Mouse (Mus musculus) lung, embryonic 14.5 days (tissue): ENCODE results near the gene Krtap9-3. TPM values are rescaled to one million over a fixed set of nuclear protein-coding genes. Genes with fewer than 3 reads are reported as not detected.

ENCODE experiments used
- ATAC-seq: fragments of 200-750 bp; cut with Nextera tagmentation; 2 replicates; pipeline ENCODE4 v1.8.0; 2017; ENCODE audit warnings: mild to moderate bottlenecking, moderate TSS enrichment, moderate library complexity; ENCODE audit not compliant: insufficient read depth
- DNase-seq: peaks from one replicate; pipeline ENCODE4 v3.0.0-alpha.2; 2015
- H3K27ac ChIP-seq: fragments of 300-500 bp; sonication (generic); 2 replicates; pipeline ENCODE4 v1.5.1; 2014; ENCODE audit warnings: low read depth, mild to moderate bottlenecking, moderate library complexity
- H3K27me3 ChIP-seq: fragments of 300-500 bp; sonication (generic); 2 replicates; pipeline ENCODE4 v1.6.1; 2014; ENCODE audit warnings: low read length, control low read depth; ENCODE audit not compliant: insufficient read depth
- H3K36me3 ChIP-seq: fragments of 300-500 bp; sonication (generic); 2 replicates; pipeline ENCODE4 v1.6.1; 2014; ENCODE audit warnings: control low read depth; ENCODE audit not compliant: insufficient read depth
- H3K4me1 ChIP-seq: fragments of 300-500 bp; sonication (generic); 2 replicates; pipeline ENCODE4 v1.6.1; 2014; ENCODE audit warnings: antibody characterized with exemption, control low read depth; ENCODE audit not compliant: insufficient read depth
- H3K4me2 ChIP-seq: fragments of 300-500 bp; sonication (generic); 2 replicates; pipeline ENCODE4 v1.6.1; 2014; ENCODE audit warnings: mild to moderate bottlenecking
- H3K4me3 ChIP-seq: fragments of 300-500 bp; sonication (generic); 2 replicates; pipeline ENCODE4 v1.5.1; 2014; ENCODE audit warnings: low read depth, low read length
- H3K9ac ChIP-seq: fragments of 300-500 bp; sonication (generic); 2 replicates; pipeline ENCODE4 v1.6.1; 2014
- H3K9me3 ChIP-seq: fragments of 300-500 bp; sonication (generic); 2 replicates; pipeline ENCODE4 v1.6.1; 2016; ENCODE audit warnings: low read depth, low read length, control low read depth
- CTCF ChIP-seq: IDR thresholded peaks from 2 replicates; pipeline ENCODE4 v1.5.1; 2016; ENCODE audit warnings: antibody characterized with exemption, low read depth
- WGBS: fragments of 180-500 bp; shearing (Covaris S2); extraction: QIAGEN DNeasy Blood & Tissue Kit; methylation state at CpG from one replicate; pipeline ENCODE4 v1.1.7; 2014; 5-methylcytosine and 5-hydroxymethylcytosine counted together
- polyA plus RNA-seq: library from polyadenylated mRNA; unstranded; fragments of >200 nt; fragmentation: Nextera tagmentation; extraction: Ambion mirVana; gene quantifications from 2 replicates; pipeline ENCODE4 v1.2.1, GENCODE M21; 2014

Gene Krtap9-3
- polyA plus RNA-seq, 1 experiment from 2014 or later, result not detected

GRCm38 (mm10) chr11:99573164-99573563 is 24.7 kb downstream of the Krtap9-3 start:
- 50% methylated on average over 4 of the region's 4 CpGs for WGBS
- Histone ChIP-seq H3K9me3 (no peaks in the 10 kb centered on the region), H3K27me3 (no peaks in the 10 kb centered on the region), H3K36me3 (no peaks in the 10 kb centered on the region), H3K4me1 (no peaks in the 10 kb centered on the region), H3K4me2 (no peak overlapping the region), H3K4me3 (no peak overlapping the region), H3K27ac (no peak overlapping the region), H3K9ac (no peak overlapping the region)
- TF ChIP-seq CTCF, result no peak
- DNase-seq (no peak), ATAC-seq (no peak)

GRCm38 (mm10) chr11:99566530-99566929 is 31.4 kb downstream of the Krtap9-3 start, which contains the start of gene Krtap3-1:
Gene Krtap3-1, minus strand, starts transcription at chr11:99566630.
- no peak for TF ChIP-seq CTCF
- no peak within 1 kb of the TSS for H3K27ac ChIP-seq
- H3K4me1 ChIP-seq, result no peaks in the 10 kb centered on the region
- no peak within 1 kb of the TSS for H3K9ac ChIP-seq
- H3K4me2 ChIP-seq, result no peak within 1 kb of the TSS
- no peak within 1 kb of the TSS for H3K4me3 ChIP-seq
- DNase-seq, result no peak
- WGBS, result 92% methylated on average over 7 of the region's 7 CpGs
- H3K9me3 ChIP-seq, result no peaks in the 10 kb centered on the region
- no peak for ATAC-seq
- H3K36me3 ChIP-seq, result no peaks in the 10 kb centered on the region
- H3K27me3 ChIP-seq, result no peaks in the 10 kb centered on the region

DNA sequence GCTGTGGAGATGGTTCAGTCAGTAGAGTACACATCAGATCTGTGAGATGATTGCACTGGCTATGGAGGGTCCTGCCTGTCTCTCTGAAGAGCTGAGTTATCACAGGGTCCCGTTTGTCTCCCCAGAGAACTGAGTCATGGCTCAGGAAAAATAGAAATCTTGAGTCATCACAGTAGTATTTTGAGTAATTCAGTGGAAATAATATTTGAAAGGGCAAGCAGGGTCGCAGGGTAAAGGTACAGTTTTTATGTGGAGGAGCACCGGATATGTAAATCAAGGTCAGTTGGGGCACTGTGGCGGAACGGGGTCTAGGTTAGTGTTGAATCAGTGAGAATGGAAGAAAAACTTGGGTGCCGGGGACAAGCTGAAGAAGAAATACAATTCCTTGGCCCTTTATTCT is 35.3 kb downstream of the Krtap9-3 start:
- 73% methylated on average over 6 of the region's 6 CpGs for WGBS
- no peak for DNase-seq
- H3K9me3 ChIP-seq, result no peaks in the 10 kb centered on the region
- TF ChIP-seq CTCF, result no peak
- H3K36me3 ChIP-seq, result no peaks in the 10 kb centered on the region
- ATAC-seq, result no peak
- H3K27ac ChIP-seq, result no peak overlapping the region
- H3K4me3 ChIP-seq, result no peak overlapping the region
- H3K9ac ChIP-seq, result no peak overlapping the region
- H3K4me2 ChIP-seq, result no peak overlapping the region
- no peaks in the 10 kb centered on the region for H3K4me1 ChIP-seq
- H3K27me3 ChIP-seq, result no peaks in the 10 kb centered on the region

GRCm38 (mm10) chr11:99559366-99559765 is 38.5 kb downstream of the Krtap9-3 start, which contains the start of gene Gm11939:
Gene Gm11939, minus strand, starts transcription at chr11:99559466.
- H3K4me2 ChIP-seq, result no peak within 1 kb of the TSS
- H3K4me1 ChIP-seq, result no peaks in the 10 kb centered on the region
- DNase-seq, result no peak
- no peak for ATAC-seq
- TF ChIP-seq CTCF, result no peak
- no peak within 1 kb of the TSS for H3K27ac ChIP-seq
- H3K27me3 ChIP-seq, result no peaks in the 10 kb centered on the region
- H3K9ac ChIP-seq, result no peak within 1 kb of the TSS
- H3K36me3 ChIP-seq, result no peaks in the 10 kb centered on the region
- no peak within 1 kb of the TSS for H3K4me3 ChIP-seq
- 89% methylated on average over 9 of the region's 9 CpGs for WGBS
- no peaks in the 10 kb centered on the region for H3K9me3 ChIP-seq

DNA sequence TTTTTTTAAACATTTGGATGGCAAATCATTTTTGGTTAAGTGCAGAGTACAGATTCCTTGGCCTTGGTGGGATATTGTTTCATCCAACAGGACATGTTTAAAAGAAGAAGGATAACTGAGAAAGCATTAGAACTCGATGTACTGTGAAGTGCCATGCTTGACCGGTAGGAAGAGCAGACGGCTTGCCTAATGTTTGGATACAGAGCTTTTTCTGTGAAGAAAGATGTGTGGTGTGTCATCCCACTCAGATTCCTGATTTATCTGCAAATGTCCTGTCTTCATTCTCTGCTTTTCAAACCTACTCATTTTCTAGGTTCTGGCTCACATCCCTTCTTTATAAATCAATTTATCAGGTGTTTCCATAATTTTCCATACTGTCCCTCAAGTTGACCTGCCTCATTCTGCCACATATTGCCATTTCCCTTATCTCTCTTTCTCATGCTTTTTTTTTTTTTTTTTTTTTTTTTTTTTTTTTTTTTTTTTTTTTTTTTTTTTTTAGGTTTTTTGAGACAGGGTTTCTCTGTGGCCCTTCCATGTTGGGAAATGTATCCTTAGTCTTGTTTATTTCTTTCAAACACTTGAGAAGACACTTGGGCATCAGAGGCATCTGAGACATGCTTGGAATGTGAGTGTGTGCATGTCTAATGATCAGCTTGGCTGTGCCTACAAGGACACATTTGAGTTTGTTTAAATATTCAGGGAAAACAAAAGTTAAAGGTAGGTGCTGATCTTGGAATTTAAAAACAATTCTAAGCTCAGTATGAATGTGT is 39.7 kb downstream of the Krtap9-3 start:
- WGBS, result 50% methylated on average over 3 of the region's 3 CpGs
- no peak for DNase-seq

DNA sequence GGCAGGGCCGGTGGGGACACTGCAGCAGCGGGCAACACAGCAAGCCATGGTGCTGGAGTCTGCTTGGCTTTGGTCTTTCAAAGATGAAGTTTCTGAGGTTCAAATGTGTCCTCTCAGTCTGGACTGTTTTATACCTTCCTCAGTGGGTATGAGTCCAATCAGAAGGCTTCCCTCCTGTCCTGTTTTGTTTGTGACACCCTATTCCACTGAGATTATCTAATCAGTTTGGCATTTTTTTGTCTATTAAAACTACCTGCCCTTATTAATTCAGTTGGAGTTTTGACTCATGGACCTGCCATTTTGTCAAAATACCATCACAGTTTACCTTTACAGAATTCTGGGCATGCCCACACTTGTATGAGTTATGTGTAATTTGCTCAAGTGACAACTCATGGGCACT is 41.2 kb downstream of the Krtap9-3 start, which contains the start of gene Krtap3-2:
TSS of gene Krtap3-2 (minus strand) at position 101 of the 400 bp plus-strand sequence.
- H3K36me3 ChIP-seq, result no peaks in the 10 kb centered on the region
- no peak for TF ChIP-seq CTCF
- 88% methylated on average over 2 of the region's 2 CpGs for WGBS
- no peaks in the 10 kb centered on the region for H3K9me3 ChIP-seq
- H3K27ac ChIP-seq, result no peak within 1 kb of the TSS
- H3K4me1 ChIP-seq, result no peaks in the 10 kb centered on the region
- no peaks in the 10 kb centered on the region for H3K27me3 ChIP-seq
- DNase-seq (no peak), ATAC-seq (no peak)
- H3K4me3 ChIP-seq, result no peak within 1 kb of the TSS
- no peak within 1 kb of the TSS for H3K9ac ChIP-seq
- H3K4me2 ChIP-seq, result no peak within 1 kb of the TSS

More for the DNA sequence above, 39.7 kb downstream of the Krtap9-3 start:
- Histone ChIP-seq H3K4me1 (no peaks in the 10 kb centered on the region), H3K9ac (no peak overlapping the region), H3K4me3 (no peak overlapping the region), H3K9me3 (no peaks in the 10 kb centered on the region), H3K27ac (no peak overlapping the region), H3K36me3 (no peaks in the 10 kb centered on the region), H3K27me3 (no peaks in the 10 kb centered on the region), H3K4me2 (no peak overlapping the region)
- TF ChIP-seq CTCF, result no peak
- ATAC-seq, result no peak

DNA sequence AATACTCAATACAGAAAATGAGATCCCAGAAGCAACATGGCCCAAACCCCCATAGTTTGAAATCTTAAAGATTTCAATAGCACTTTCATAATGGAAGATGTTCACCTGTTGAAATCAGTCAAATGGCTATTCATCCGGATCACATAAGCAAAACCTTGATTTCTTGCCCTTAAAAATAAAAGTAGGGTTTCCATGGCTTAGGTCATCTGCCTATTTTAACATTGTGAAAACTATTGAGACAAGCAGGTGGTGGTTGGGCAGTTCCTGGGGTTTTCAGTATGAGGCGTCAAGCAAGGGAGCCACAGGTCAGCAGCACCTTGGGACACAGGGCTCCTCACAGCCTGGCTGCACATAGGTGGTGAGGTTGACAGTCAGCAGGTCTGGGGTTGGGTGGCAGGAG is 41.7 kb downstream of the Krtap9-3 start:
- Histone ChIP-seq H3K9ac (no peak overlapping the region), H3K27me3 (no peaks in the 10 kb centered on the region), H3K4me2 (no peak overlapping the region), H3K36me3 (no peaks in the 10 kb centered on the region), H3K4me3 (no peak overlapping the region), H3K27ac (no peak overlapping the region), H3K4me1 (no peaks in the 10 kb centered on the region), H3K9me3 (no peaks in the 10 kb centered on the region)
- no peak for TF ChIP-seq CTCF
- ATAC-seq (no peak), DNase-seq (no peak)
- WGBS, result 83% methylated on average over 2 of the region's 2 CpGs
